Mouse (Mus musculus) heart, postnatal 4 days (tissue): ENCODE data around the gene Tmem190. TPM values are rescaled to one million over a fixed set of nuclear protein-coding genes. Genes with fewer than 3 reads are reported as not detected.
"Not testable (repeated sequence)": the region's sequence is repeated elsewhere in the genome, so short reads cannot be mapped to it uniquely, and the experiment has no call there.

ENCODE experiments used
- DNase-seq: peaks from one replicate; pipeline ENCODE4 v3.0.0; 2021
- total RNA-seq, 2 experiments: library from RNA; stranded (reverse); gene quantifications; 2 replicates each; pipeline ENCODE4 v1.2.3; 2021

The Tmem190 gene
- total RNA-seq, 2 experiments from 2014 or later = not detected

GRCm38 (mm10) chr7:4813105-4813791 is 30.5 kb downstream of the Tmem190 start:
- no peak for DNase-seq

- DNase-seq = no peak
Observed at GRCm38 (mm10) chr7:4816559-4816958, 33.8 kb downstream of the Tmem190 start.

GRCm38 (mm10) chr7:4820925-4821324 is 38.2 kb downstream of the Tmem190 start:
- DNase-seq = not testable (repeated sequence)

- DNase-seq = no peak
Observed at GRCm38 (mm10) chr7:4821690-4822089, 39.0 kb downstream of the Tmem190 start.

GRCm38 (mm10) chr7:4822162-4822907 is 39.6 kb downstream of the Tmem190 start:
- DNase-seq = no peak

GRCm38 (mm10) chr7:4825365-4825764 is 42.6 kb downstream of the Tmem190 start:
- DNase-seq = no peak

- no peak for DNase-seq
Observed at GRCm38 (mm10) chr7:4830476-4830875, 47.7 kb downstream of the Tmem190 start.

Other genes starting within 250 kb of the Tmem190 start
- gene Syt5, start 235.4 kb upstream of the Tmem190 start, total RNA-seq = 1 to 10 TPM; 1.1 to 1.5 TPM
- not detected for gene Ptprh, start 178.9 kb upstream of the Tmem190 start, total RNA-seq
- gene Tmem86b, start 151.5 kb upstream of the Tmem190 start, total RNA-seq = 1 to 10 TPM; 6.6 to 8.5 TPM
- gene Ppp6r1, start 123.9 kb upstream of the Tmem190 start, total RNA-seq = 10 to 100 TPM; 79.1 to 81.3 TPM
- 10 to 100 TPM; 51.5 to 54.7 TPM for gene Hspbp1, start 97.9 kb upstream of the Tmem190 start, total RNA-seq
- 1 to 10 TPM; 4.1 to 5.9 TPM for gene Brsk1, start 92.3 kb upstream of the Tmem190 start, total RNA-seq
- under 1 TPM in 1 of 2 experiments, not detected in 1; 0.12 TPM for gene Tmem150b, start 57.7 kb upstream of the Tmem190 start, total RNA-seq
- 10 to 100 TPM; 41.6 to 43.5 TPM for gene Kmt5c, start 42.8 kb upstream of the Tmem190 start, total RNA-seq
- gene Cox6b2, start 29.8 kb upstream of the Tmem190 start, total RNA-seq = 10 to 100 TPM; 11.7 to 16.9 TPM
- gene Fam71e2, start 11.6 kb upstream of the Tmem190 start, total RNA-seq = not detected
- gene Il11, start 78 bp upstream of the Tmem190 start, total RNA-seq = under 1 TPM in 1 of 2 experiments, not detected in 1; 0.23 TPM
- gene Tmem238, start 6.7 kb downstream of the Tmem190 start, total RNA-seq = 1 to 10 TPM; 2.7 to 5.1 TPM
- gene Rpl28, start 9.9 kb downstream of the Tmem190 start, total RNA-seq = 100 to 1,000 TPM; 726 to 732 TPM
- gene Ube2s, start 29.7 kb downstream of the Tmem190 start, total RNA-seq = 100 to 1,000 TPM; 281 to 285 TPM
- under 1 TPM in 1 of 2 experiments, not detected in 1; 0.20 TPM for gene Shisa7, start 61.8 kb downstream of the Tmem190 start, total RNA-seq
- 1 to 10 TPM; 1.6 to 2.3 TPM for gene Isoc2b, start 87.3 kb downstream of the Tmem190 start, total RNA-seq
- 10 to 100 TPM; 14.7 to 15.5 TPM for gene Isoc2a, start 94.2 kb downstream of the Tmem190 start, total RNA-seq
- gene Gm36210, start 123.6 kb downstream of the Tmem190 start, total RNA-seq = not detected
- gene Zfp628, start 132.3 kb downstream of the Tmem190 start, total RNA-seq = 10 to 100 TPM; 14.7 to 16.7 TPM
- 1 to 10 TPM; 3.9 to 6.2 TPM for gene Nat14, start 139.1 kb downstream of the Tmem190 start, total RNA-seq
- 10 to 100 TPM in 1 of 2 experiments, 1 to 10 TPM in 1; 8.7 to 11.1 TPM for gene Ssc5d, start 142.8 kb downstream of the Tmem190 start, total RNA-seq
- 10 to 100 TPM; 10.6 TPM for gene Sbk2, start 181.5 kb downstream of the Tmem190 start, total RNA-seq
- 10 to 100 TPM; 21.0 to 24.3 TPM for gene Sbk3, start 188.2 kb downstream of the Tmem190 start, total RNA-seq
- gene Zfp579, start 213.2 kb downstream of the Tmem190 start, total RNA-seq = 10 to 100 TPM; 28.4 to 38.0 TPM
- gene Zfp524, start 231.5 kb downstream of the Tmem190 start, total RNA-seq = 1 to 10 TPM; 6.0 to 6.4 TPM
- gene Fiz1, start 231.8 kb downstream of the Tmem190 start, total RNA-seq = 10 to 100 TPM; 26.4 to 26.9 TPM
- not detected for gene Gm44973, start 232.6 kb downstream of the Tmem190 start, total RNA-seq
- gene Zfp865, start 237.4 kb downstream of the Tmem190 start, total RNA-seq = 10 to 100 TPM; 26.0 to 26.6 TPM
- under 1 TPM in 1 of 2 experiments, not detected in 1; 0.61 TPM for gene Ccdc106, start 237.6 kb downstream of the Tmem190 start, total RNA-seq